Mouse (Mus musculus) forebrain, embryonic 14.5 days (tissue): ENCODE measurements around the gene Strip1. TPM values are rescaled to one million over a fixed set of nuclear protein-coding genes. Genes with fewer than 3 reads are reported as not detected.

Source experiments
- polyA plus RNA-seq: library from polyadenylated mRNA; unstranded; fragments of >200 nt; fragmentation: Nextera tagmentation; extraction: Ambion mirVana; gene quantifications from 2 replicates; pipeline ENCODE4 v1.2.1, GENCODE M21; 2014

Strip1 gene
- polyA plus RNA-seq, 1 experiment from 2014 or later = 134 TPM

Other genes starting within 250 kb of the Strip1 start
- gene Kcnc4, start 172.1 kb downstream of the Strip1 start, polyA plus RNA-seq = 1.4 and 1.8 TPM in 2 replicates
- gene Slc6a17, start 113.7 kb downstream of the Strip1 start, polyA plus RNA-seq = 12.8 and 15.4 TPM in 2 replicates
- not detected in 2 replicates for gene Ubl4b, start 76.6 kb downstream of the Strip1 start, polyA plus RNA-seq
- 2.4 and 2.6 TPM in 2 replicates for gene Alx3, start 36.7 kb downstream of the Strip1 start, polyA plus RNA-seq
- gene Gm10961, start 372 bp downstream of the Strip1 start, polyA plus RNA-seq = not detected in 2 replicates
- 104 and 105 TPM in 2 replicates for gene Ahcyl1, start 64.9 kb upstream of the Strip1 start, polyA plus RNA-seq
- 6.5 and 7.0 TPM in 2 replicates for gene Csf1, start 128.8 kb upstream of the Strip1 start, polyA plus RNA-seq
- not detected in 2 replicates for gene Eps8l3, start 245.5 kb upstream of the Strip1 start, polyA plus RNA-seq